Mouse (Mus musculus): ENCODE results near the gene Tnip3. TPM values are rescaled to one million over a fixed set of nuclear protein-coding genes. Genes with fewer than 3 reads are reported as not detected.

The Tnip3 gene
- polyA plus RNA-seq, 1 experiment from 2014 or later = 0.84 TPM

GRCm38 (mm10) chr6:65540138-65540537, 15.0 kb downstream of the Tnip3 start:
- no peak overlapping the region for H3K4me3 ChIP-seq (ENCODE audit: low read depth, low read length)
- no peak overlapping the region for H3K4me2 ChIP-seq (replicated peaks; ENCODE audit: low read depth)
- no peak for DNase-seq (ENCODE audit: low spot score)
- H3K9ac ChIP-seq (ENCODE audit: low read length) = no peak overlapping the region
- 48% methylated on average over 2 of the region's 2 CpGs for WGBS
- ATAC-seq (ENCODE audit: low FRiP score, low TSS enrichment) = no peak
- H3K27ac ChIP-seq (replicated peaks) = no peak overlapping the region
- no peaks in the 10 kb centered on the region for H3K27me3 ChIP-seq (ENCODE audit: control insufficient read depth, insufficient read depth, low read length)
- no peaks in the 10 kb centered on the region for H3K9me3 ChIP-seq (ENCODE audit: control insufficient read depth, low read length)
- no peaks in the 10 kb centered on the region for H3K4me1 ChIP-seq (replicated peaks; ENCODE audit: control insufficient read depth, insufficient read depth)
- no peaks in the 10 kb centered on the region for H3K36me3 ChIP-seq (ENCODE audit: control insufficient read depth, insufficient read depth, low read length)
- TF ChIP-seq CTCF (IDR thresholded peaks at IDR 0.05; ENCODE audit: low read depth) (no peak), EP300 (optimal IDR thresholded peaks at IDR 0.05) (no peak)

DNA sequence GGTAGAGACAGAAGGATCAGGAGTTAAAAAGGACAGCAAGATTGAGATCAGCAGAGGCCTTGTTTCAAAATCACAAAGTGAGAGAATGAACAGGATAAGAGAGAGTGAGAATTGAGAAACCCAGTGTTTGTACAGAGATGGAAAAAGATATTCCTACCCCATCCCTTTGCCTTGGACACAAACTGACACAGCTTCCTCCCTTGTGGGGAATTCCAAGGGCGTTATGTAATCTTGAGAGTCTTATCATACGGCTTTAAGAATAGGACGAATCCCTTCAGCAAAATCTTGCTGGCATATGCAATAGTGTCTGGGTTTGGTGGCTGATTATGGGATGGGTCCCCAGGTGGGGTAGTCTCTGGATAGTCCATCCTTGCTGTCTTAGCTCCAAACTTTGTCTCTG, 16.0 kb downstream of the Tnip3 start:
- Histone ChIP-seq H3K4me3 (ENCODE audit: low read depth, low read length) (no peak overlapping the region), H3K9me3 (ENCODE audit: control insufficient read depth, low read length) (no peaks in the 10 kb centered on the region), H3K36me3 (ENCODE audit: control insufficient read depth, insufficient read depth, low read length) (no peaks in the 10 kb centered on the region), H3K27me3 (ENCODE audit: control insufficient read depth, insufficient read depth, low read length) (no peaks in the 10 kb centered on the region), H3K27ac (replicated peaks) (no peak overlapping the region), H3K4me2 (replicated peaks; ENCODE audit: low read depth) (no peak overlapping the region), H3K4me1 (replicated peaks; ENCODE audit: control insufficient read depth, insufficient read depth) (no peaks in the 10 kb centered on the region), H3K9ac (ENCODE audit: low read length) (no peak overlapping the region)
- DNase-seq (ENCODE audit: low spot score) = no peak
- ATAC-seq (ENCODE audit: low FRiP score, low TSS enrichment) = no peak
- TF ChIP-seq EP300 (optimal IDR thresholded peaks at IDR 0.05) = no peak
- no peak for TF ChIP-seq CTCF (IDR thresholded peaks at IDR 0.05; ENCODE audit: low read depth)
- 65% methylated on average over 3 of the region's 3 CpGs for WGBS

GRCm38 (mm10) chr6:65542391-65542790, 17.3 kb downstream of the Tnip3 start:
- Histone ChIP-seq H3K36me3 (ENCODE audit: control insufficient read depth, insufficient read depth, low read length) (no peaks in the 10 kb centered on the region), H3K4me1 (replicated peaks; ENCODE audit: control insufficient read depth, insufficient read depth) (no peaks in the 10 kb centered on the region), H3K9ac (ENCODE audit: low read length) (no peak overlapping the region), H3K27ac (replicated peaks) (no peak overlapping the region), H3K9me3 (ENCODE audit: control insufficient read depth, low read length) (no peaks in the 10 kb centered on the region), H3K4me3 (ENCODE audit: low read depth, low read length) (no peak overlapping the region), H3K4me2 (replicated peaks; ENCODE audit: low read depth) (no peak overlapping the region), H3K27me3 (ENCODE audit: control insufficient read depth, insufficient read depth, low read length) (no peaks in the 10 kb centered on the region)
- DNase-seq (ENCODE audit: low spot score) (no peak), ATAC-seq (ENCODE audit: low FRiP score, low TSS enrichment) (no peak)
- TF ChIP-seq EP300 (optimal IDR thresholded peaks at IDR 0.05) (no peak), CTCF (IDR thresholded peaks at IDR 0.05; ENCODE audit: low read depth) (no peak)
- 40% methylated on average over 3 of the region's 3 CpGs for WGBS

DNA sequence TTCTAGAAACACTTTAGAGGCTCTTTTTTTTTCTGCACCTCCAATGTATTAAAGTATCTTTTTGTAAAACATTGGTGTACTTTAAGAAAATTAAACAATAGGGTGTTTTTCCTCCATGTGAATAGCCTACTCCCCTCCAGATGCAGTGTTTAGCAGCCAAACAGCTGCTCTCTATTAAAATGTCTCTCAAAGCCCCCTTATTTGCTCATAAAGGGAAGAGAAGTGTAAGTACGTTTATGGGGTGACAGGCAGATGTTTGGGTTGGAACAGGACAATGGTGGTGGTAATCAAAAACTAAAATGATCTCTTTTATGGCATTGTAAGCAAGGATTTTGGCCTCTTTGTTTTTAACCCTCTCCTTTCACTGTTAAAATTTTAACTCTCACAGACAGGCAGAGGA, 17.8 kb downstream of the Tnip3 start:
- WGBS = 24% methylated on average over 1 of the region's 1 CpGs
- H3K27me3 ChIP-seq (ENCODE audit: control insufficient read depth, insufficient read depth, low read length) = no peaks in the 10 kb centered on the region
- no peak overlapping the region for H3K4me2 ChIP-seq (replicated peaks; ENCODE audit: low read depth)
- no peak overlapping the region for H3K9ac ChIP-seq (ENCODE audit: low read length)
- no peak overlapping the region for H3K27ac ChIP-seq (replicated peaks)
- no peak for DNase-seq (ENCODE audit: low spot score)
- H3K9me3 ChIP-seq (ENCODE audit: control insufficient read depth, low read length) = no peaks in the 10 kb centered on the region
- TF ChIP-seq CTCF (IDR thresholded peaks at IDR 0.05; ENCODE audit: low read depth) = no peak
- TF ChIP-seq EP300 (optimal IDR thresholded peaks at IDR 0.05) = no peak
- H3K4me3 ChIP-seq (ENCODE audit: low read depth, low read length) = no peak overlapping the region
- H3K36me3 ChIP-seq (ENCODE audit: control insufficient read depth, insufficient read depth, low read length) = no peaks in the 10 kb centered on the region
- no peaks in the 10 kb centered on the region for H3K4me1 ChIP-seq (replicated peaks; ENCODE audit: control insufficient read depth, insufficient read depth)
- no peak for ATAC-seq (ENCODE audit: low FRiP score, low TSS enrichment)

GRCm38 (mm10) chr6:65563887-65564656, 39.0 kb downstream of the Tnip3 start:
- Histone ChIP-seq H3K4me3 (ENCODE audit: low read depth, low read length) (no peak overlapping the region), H3K4me2 (replicated peaks; ENCODE audit: low read depth) (no peak overlapping the region), H3K27me3 (ENCODE audit: control insufficient read depth, insufficient read depth, low read length) (no peaks in the 10 kb centered on the region), H3K9ac (ENCODE audit: low read length) (no peak overlapping the region), H3K36me3 (ENCODE audit: control insufficient read depth, insufficient read depth, low read length) (no peaks in the 10 kb centered on the region), H3K27ac (replicated peaks) (no peak overlapping the region), H3K4me1 (replicated peaks; ENCODE audit: control insufficient read depth, insufficient read depth) (no peaks in the 10 kb centered on the region), H3K9me3 (ENCODE audit: control insufficient read depth, low read length) (no peaks in the 10 kb centered on the region)
- DNase-seq (ENCODE audit: low spot score) (no peak), ATAC-seq (ENCODE audit: low FRiP score, low TSS enrichment) (no peak)
- no peak for TF ChIP-seq CTCF (IDR thresholded peaks at IDR 0.05; ENCODE audit: low read depth)
- TF ChIP-seq EP300 (optimal IDR thresholded peaks at IDR 0.05) = no peak
- 70% methylated on average over 3 of the region's 3 CpGs for WGBS

- no peak overlapping the region for H3K4me3 ChIP-seq (ENCODE audit: low read depth, low read length)
- no peak overlapping the region for H3K27ac ChIP-seq (replicated peaks)
- WGBS = 59% methylated on average over 2 of the region's 2 CpGs
- no peak overlapping the region for H3K9ac ChIP-seq (ENCODE audit: low read length)
- H3K4me1 ChIP-seq (replicated peaks; ENCODE audit: control insufficient read depth, insufficient read depth) = no peaks in the 10 kb centered on the region
- no peaks in the 10 kb centered on the region for H3K9me3 ChIP-seq (ENCODE audit: control insufficient read depth, low read length)
- no peak overlapping the region for H3K4me2 ChIP-seq (replicated peaks; ENCODE audit: low read depth)
- no peak for ATAC-seq (ENCODE audit: low FRiP score, low TSS enrichment)
- no peaks in the 10 kb centered on the region for H3K36me3 ChIP-seq (ENCODE audit: control insufficient read depth, insufficient read depth, low read length)
- no peak for DNase-seq (ENCODE audit: low spot score)
- no peak for TF ChIP-seq EP300 (optimal IDR thresholded peaks at IDR 0.05)
- TF ChIP-seq CTCF (IDR thresholded peaks at IDR 0.05; ENCODE audit: low read depth) = no peak
- H3K27me3 ChIP-seq (ENCODE audit: control insufficient read depth, insufficient read depth, low read length) = no peaks in the 10 kb centered on the region
Observed at GRCm38 (mm10) chr6:65564657-65565039, 39.5 kb downstream of the Tnip3 start.

All from stomach, postnatal 0 days (tissue).